ENCODE assay signal across 22 mouse cellular contexts in the genomic region with DNA sequence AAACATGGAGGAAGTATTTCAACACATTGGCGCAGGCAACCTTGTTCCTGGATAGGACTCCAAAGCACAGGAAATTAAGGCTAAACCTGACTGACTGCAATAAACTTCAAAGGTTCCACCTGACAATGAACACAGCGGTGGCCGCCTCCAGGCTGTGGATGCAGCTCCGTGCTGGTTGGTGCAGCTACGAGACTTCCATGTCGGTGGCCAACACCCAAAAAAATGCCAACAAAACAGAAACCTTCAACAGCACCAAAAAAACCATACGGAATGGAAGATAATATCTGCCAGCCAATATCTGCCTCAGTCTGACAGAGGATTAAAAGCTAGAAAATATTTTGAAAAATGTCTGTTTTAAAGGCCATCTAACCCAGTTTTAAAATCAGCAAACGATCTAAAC. TPM values are rescaled to one million over a fixed set of nuclear protein-coding genes. Genes with fewer than 3 reads are reported as not detected.
A peak's percentile ranks its signal among the peaks of the same experiment; 100 is the strongest.
DNase-seq lines count a peak whose midpoint lies in the region; ATAC-seq lines count a peak whose summit lies in the region.
"Had no signal": no experiment of that assay in that cellular context is flagged by ENCODE, and none has a peak within 500 bp of the region (broad histone marks: within the 10 kb centered on the region; RNA-seq: fewer than 3 reads in every experiment).

No protein-coding gene starts in this region.

- no peaks in the 10 kb centered on the region for H3K9me3 ChIP-seq in midbrain, embryonic 11.5 days (ENCODE audit: control insufficient read depth, low read length)
- no peaks in the 10 kb centered on the region for H3K9me3 ChIP-seq in midbrain, embryonic 14.5 days (ENCODE audit: control insufficient read depth, low read length)
- H3K9me3 ChIP-seq in limb, embryonic 11.5 days (ENCODE audit: control insufficient read depth, low read length) = no peaks in the 10 kb centered on the region
- H3K9me3 ChIP-seq: embryonic facial prominence, embryonic 12.5 days; forebrain, embryonic 15.5 days; heart, embryonic 10.5 days; hindbrain, embryonic 13.5 days had no signal

- H3K27me3 ChIP-seq in midbrain, embryonic 11.5 days (ENCODE audit: control insufficient read depth, insufficient read depth, low read length) = no peaks in the 10 kb centered on the region
- H3K27me3 ChIP-seq in midbrain, embryonic 14.5 days (ENCODE audit: control insufficient read depth, insufficient read depth, low read length) = no peaks in the 10 kb centered on the region
- no peaks in the 10 kb centered on the region for H3K27me3 ChIP-seq in limb, embryonic 11.5 days (ENCODE audit: control insufficient read depth, insufficient read depth, low read length)
- H3K27me3 ChIP-seq: embryonic facial prominence, embryonic 12.5 days; forebrain, embryonic 15.5 days; hindbrain, embryonic 13.5 days had no signal

- no peak overlapping the region for H3K9ac ChIP-seq in midbrain, embryonic 11.5 days (ENCODE audit: low read length)
- no peak overlapping the region for H3K9ac ChIP-seq in midbrain, embryonic 14.5 days (replicated peaks; ENCODE audit: low read length)
- no peak overlapping the region for H3K9ac ChIP-seq in limb, embryonic 11.5 days (ENCODE audit: low read length)
- H3K9ac ChIP-seq: embryonic facial prominence, embryonic 12.5 days; forebrain, embryonic 15.5 days; hindbrain, embryonic 13.5 days had no signal

- H3K36me3 ChIP-seq in midbrain, embryonic 11.5 days (ENCODE audit: control insufficient read depth, insufficient read depth, low read length) = no peaks in the 10 kb centered on the region
- H3K36me3 ChIP-seq in midbrain, embryonic 14.5 days (ENCODE audit: control insufficient read depth, insufficient read depth, low read length) = no peaks in the 10 kb centered on the region
- no peaks in the 10 kb centered on the region for H3K36me3 ChIP-seq in limb, embryonic 11.5 days (ENCODE audit: control insufficient read depth, insufficient read depth, low read length)
- H3K36me3 ChIP-seq: embryonic facial prominence, embryonic 12.5 days; forebrain, embryonic 15.5 days; heart, embryonic 10.5 days; hindbrain, embryonic 13.5 days had no signal

- H3K4me2 ChIP-seq in midbrain, embryonic 11.5 days = no peak overlapping the region
- no peak overlapping the region for H3K4me2 ChIP-seq in midbrain, embryonic 14.5 days (ENCODE audit: low read length)
- no peak overlapping the region for H3K4me2 ChIP-seq in limb, embryonic 11.5 days (ENCODE audit: low read depth, severe bottlenecking)
- H3K4me2 ChIP-seq: embryonic facial prominence, embryonic 12.5 days; forebrain, embryonic 15.5 days; hindbrain, embryonic 13.5 days had no signal

- 88% methylated on average over 8 of the region's 8 CpGs for WGBS in midbrain, embryonic 11.5 days
- WGBS in midbrain, embryonic 14.5 days = 87% methylated on average over 8 of the region's 8 CpGs
- WGBS in limb, embryonic 11.5 days = 49% methylated on average over 8 of the region's 8 CpGs

- no peak for ATAC-seq in CD4-positive, CD25-positive, alpha-beta regulatory T cell, adult 4 months
- no peak for ATAC-seq in midbrain, embryonic 11.5 days (ENCODE audit: low FRiP score)
- no peak for ATAC-seq in midbrain, embryonic 14.5 days (ENCODE audit: low FRiP score, low TSS enrichment)
- ATAC-seq in limb, embryonic 11.5 days (ENCODE audit: insufficient number of reproducible peaks, low FRiP score, low TSS enrichment, low read depth) = no peak
- ATAC-seq: forebrain, embryonic 15.5 days; hindbrain, postnatal 0 days had no signal

- DNase-seq in CD4-positive, CD25-positive, alpha-beta regulatory T cell, adult 2 months (ENCODE audit: low read depth, low spot score) = peak; percentile 54
- DNase-seq in midbrain, embryonic 11.5 days (ENCODE audit: low spot score, missing footprints) = peak; percentile 56
- no peak for DNase-seq in midbrain, embryonic 14.5 days
- DNase-seq in limb, embryonic 11.5 days (ENCODE audit: low spot score) = peak; percentile 64
- no peak for DNase-seq in cerebellum, postnatal 25 days
- no peak for DNase-seq in liver
- DNase-seq: adrenal gland, postnatal 10 days; B cell, adult 2 months; cerebellum, adult 11 months; cerebellum, adult 8-10 months; cerebellum, postnatal 14 days; heart, adult 18-20 months; heart, postnatal 10 days had no signal

- no peaks in the 10 kb centered on the region for H3K4me1 ChIP-seq in midbrain, embryonic 11.5 days (ENCODE audit: control insufficient read depth, insufficient read depth, low read length)
- no peaks in the 10 kb centered on the region for H3K4me1 ChIP-seq in midbrain, embryonic 14.5 days (ENCODE audit: control insufficient read depth, insufficient read depth, low read length)
- peaks cover 12% of the 10 kb centered on the region for H3K4me1 ChIP-seq in limb, embryonic 11.5 days (ENCODE audit: control insufficient read depth, insufficient read depth, low read length)
- H3K4me1 ChIP-seq: forebrain, embryonic 15.5 days had no signal

- H3K27ac ChIP-seq in midbrain, embryonic 11.5 days (ENCODE audit: low read depth, low read length) = no peak overlapping the region
- H3K27ac ChIP-seq in midbrain, embryonic 14.5 days (replicated peaks; ENCODE audit: low read depth, low read length) = no peak overlapping the region
- no peak overlapping the region for H3K27ac ChIP-seq in limb, embryonic 11.5 days (replicated peaks; ENCODE audit: low read depth, low read length)
- H3K27ac ChIP-seq: embryonic facial prominence, embryonic 12.5 days; forebrain, embryonic 15.5 days; heart, embryonic 10.5 days; hindbrain, embryonic 13.5 days; hindbrain, postnatal 0 days had no signal

- no peak overlapping the region for H3K4me3 ChIP-seq in midbrain, embryonic 11.5 days (ENCODE audit: low read depth, low read length)
- H3K4me3 ChIP-seq in midbrain, embryonic 14.5 days (replicated peaks; ENCODE audit: low read depth, low read length) = no peak overlapping the region
- H3K4me3 ChIP-seq in limb, embryonic 11.5 days (ENCODE audit: low read depth, low read length) = no peak overlapping the region
- H3K4me3 ChIP-seq: embryonic facial prominence, embryonic 12.5 days; forebrain, embryonic 15.5 days; heart, embryonic 10.5 days; hindbrain, embryonic 13.5 days had no signal

RNA-seq across cellular contexts. Expression of gene Nr2e3, which starts 21.9 kb away (rescaled TPM):
- not detected for polyA plus RNA-seq in CD4-positive, CD25-positive, alpha-beta regulatory T cell, adult 4 months (2017; shearing (Covaris generic))
- not detected in 2 replicates for polyA plus RNA-seq in midbrain, embryonic 11.5 days (2014; fragmentation: Nextera tagmentation; extraction: Ambion mirVana)
- polyA plus RNA-seq in midbrain, embryonic 14.5 days (2014; fragmentation: Nextera tagmentation; extraction: Ambion mirVana) = not detected in 2 replicates
- 0.71 and 1.1 TPM in 2 replicates for polyA plus RNA-seq in limb, embryonic 11.5 days (2014; fragmentation: Nextera tagmentation; extraction: Ambion mirVana)
- polyA plus RNA-seq: cortical plate, adult 2 months; forebrain, embryonic 11.5 days; forebrain, embryonic 15.5 days; heart, embryonic 14.5 days; hindbrain, embryonic 13.5 days; hindbrain, postnatal 0 days had no signal

Comparison
In these comparisons a context has a peak if more than half of its experiments do, and no peak if none do; other contexts are left out.
1. DNase-seq: peak in CD4-positive, CD25-positive, alpha-beta regulatory T cell, adult 2 months (single experiment), midbrain, embryonic 11.5 days (single experiment) and limb, embryonic 11.5 days (single experiment); none in midbrain, embryonic 14.5 days (single experiment), cerebellum, postnatal 25 days (0 of 2) and liver (single experiment).